Mouse (Mus musculus): ENCODE measurements at regions not wholly inside any gene's neighbourhood (a gene's known extent, or its start where the extent isn't known, plus 50 kb on each side); places are given as distances from the start of the nearest gene placed in this dataset.

- TF ChIP-seq CTCF (IDR thresholded peaks at IDR 0.05; ENCODE audit: borderline replicate concordance, extremely low read depth, insufficient read depth, insufficient read length) (no peak), POLR2A (IDR thresholded peaks at IDR 0.05; ENCODE audit: borderline replicate concordance, extremely low read depth, insufficient read depth, insufficient read length, poor library complexity, severe bottlenecking) (no peak)
Measured at GRCm38 (mm10) chr6:12258273-12258672, 350.7 kb downstream of the Phf14 start.

All from brain, embryonic 14.5 days (tissue).